Mouse (Mus musculus): ENCODE measurements at regions not wholly inside any gene's neighbourhood (a gene's known extent, or its start where the extent isn't known, plus 50 kb on each side); places are given as distances from the start of the nearest gene placed in this dataset.

GRCm38 (mm10) chr12:10506721-10507120 is 116.1 kb downstream of the Rdh14 start:
- Histone ChIP-seq H3K27ac (ENCODE audit: low read depth, low read length) (no peak overlapping the region), H3K27me3 (ENCODE audit: insufficient read depth, low read length) (no peaks in the 10 kb centered on the region), H3K4me1 (ENCODE audit: insufficient read depth) (no peaks in the 10 kb centered on the region), H3K9me3 (ENCODE audit: low read length) (no peaks in the 10 kb centered on the region), H3K9ac (no peak overlapping the region), H3K36me3 (ENCODE audit: insufficient read depth) (no peaks in the 10 kb centered on the region), H3K4me2 (ENCODE audit: low read depth) (no peak overlapping the region), H3K4me3 (ENCODE audit: low read depth, low read length) (no peak overlapping the region)
- no peak for TF ChIP-seq CTCF (IDR thresholded peaks at IDR 0.05; ENCODE audit: low read depth)
- ATAC-seq, result no peak
- no peak for DNase-seq

- no peak overlapping the region for H3K27ac ChIP-seq (ENCODE audit: low read depth, low read length)
- H3K36me3 ChIP-seq (ENCODE audit: insufficient read depth), result no peaks in the 10 kb centered on the region
- ATAC-seq, result no peak; the same call in 1 of the 2 replicates
- no peak overlapping the region for H3K4me2 ChIP-seq (ENCODE audit: low read depth)
- no peaks in the 10 kb centered on the region for H3K4me1 ChIP-seq (ENCODE audit: insufficient read depth)
- no peak overlapping the region for H3K9ac ChIP-seq
- no peaks in the 10 kb centered on the region for H3K9me3 ChIP-seq (ENCODE audit: low read length)
- H3K27me3 ChIP-seq (ENCODE audit: insufficient read depth, low read length), result no peaks in the 10 kb centered on the region
- H3K4me3 ChIP-seq (ENCODE audit: low read depth, low read length), result no peak overlapping the region
- DNase-seq, result peak; percentile 5
- TF ChIP-seq CTCF (IDR thresholded peaks at IDR 0.05; ENCODE audit: low read depth), result no peak
- 77% methylated on average over 5 of the region's 5 CpGs for WGBS
Measured at GRCm38 (mm10) chr12:10513526-10513925, 123.0 kb downstream of the Rdh14 start.

- no peaks in the 10 kb centered on the region for H3K9me3 ChIP-seq (ENCODE audit: low read length)
- 73% methylated on average over 8 of the region's 8 CpGs for WGBS
- H3K27ac ChIP-seq (ENCODE audit: low read depth, low read length), result no peak overlapping the region
- TF ChIP-seq CTCF (IDR thresholded peaks at IDR 0.05; ENCODE audit: low read depth), result no peak
- DNase-seq (no peak), ATAC-seq (0 out of 2 replicates have a peak, but pooled peaks have one; percentile 16)
- no peak overlapping the region for H3K4me2 ChIP-seq (ENCODE audit: low read depth)
- no peaks in the 10 kb centered on the region for H3K27me3 ChIP-seq (ENCODE audit: insufficient read depth, low read length)
- no peaks in the 10 kb centered on the region for H3K36me3 ChIP-seq (ENCODE audit: insufficient read depth)
- no peaks in the 10 kb centered on the region for H3K4me1 ChIP-seq (ENCODE audit: insufficient read depth)
- no peak overlapping the region for H3K4me3 ChIP-seq (ENCODE audit: low read depth, low read length)
- no peak overlapping the region for H3K9ac ChIP-seq
Measured at GRCm38 (mm10) chr12:10514278-10514677, 123.7 kb downstream of the Rdh14 start.

GRCm38 (mm10) chr12:10524509-10525286 is 134.1 kb downstream of the Rdh14 start:
- ATAC-seq (no peak), DNase-seq (no peak)
- TF ChIP-seq CTCF (IDR thresholded peaks at IDR 0.05; ENCODE audit: low read depth), result no peak
- WGBS, result 56% methylated on average over 7 of the region's 7 CpGs
- no peak overlapping the region for H3K4me2 ChIP-seq (ENCODE audit: low read depth)
- no peaks in the 10 kb centered on the region for H3K4me1 ChIP-seq (ENCODE audit: insufficient read depth)
- no peaks in the 10 kb centered on the region for H3K9me3 ChIP-seq (ENCODE audit: low read length)
- H3K36me3 ChIP-seq (ENCODE audit: insufficient read depth), result no peaks in the 10 kb centered on the region
- no peaks in the 10 kb centered on the region for H3K27me3 ChIP-seq (ENCODE audit: insufficient read depth, low read length)
- no peak overlapping the region for H3K4me3 ChIP-seq (ENCODE audit: low read depth, low read length)
- no peak overlapping the region for H3K27ac ChIP-seq (ENCODE audit: low read depth, low read length)
- no peak overlapping the region for H3K9ac ChIP-seq

- 87% methylated on average over 4 of the region's 4 CpGs for WGBS
Measured at GRCm38 (mm10) chr12:10525934-10526333, 135.4 kb downstream of the Rdh14 start.

GRCm38 (mm10) chr12:10529077-10529476 is 138.5 kb downstream of the Rdh14 start:
- H3K4me3 ChIP-seq (ENCODE audit: low read depth, low read length), result no peak overlapping the region
- H3K36me3 ChIP-seq (ENCODE audit: insufficient read depth), result no peaks in the 10 kb centered on the region
- DNase-seq, result no peak
- WGBS, result 81% methylated on average over 2 of the region's 2 CpGs
- no peak for ATAC-seq
- H3K4me1 ChIP-seq (ENCODE audit: insufficient read depth), result no peaks in the 10 kb centered on the region
- H3K4me2 ChIP-seq (ENCODE audit: low read depth), result no peak overlapping the region
- H3K27me3 ChIP-seq (ENCODE audit: insufficient read depth, low read length), result no peaks in the 10 kb centered on the region
- no peak for TF ChIP-seq CTCF (IDR thresholded peaks at IDR 0.05; ENCODE audit: low read depth)
- no peak overlapping the region for H3K27ac ChIP-seq (ENCODE audit: low read depth, low read length)
- H3K9me3 ChIP-seq (ENCODE audit: low read length), result no peaks in the 10 kb centered on the region
- H3K9ac ChIP-seq, result no peak overlapping the region

More at GRCm38 (mm10) chr12:10525934-10526333, 135.4 kb downstream of the Rdh14 start:
- no peak for DNase-seq
- Histone ChIP-seq H3K4me2 (ENCODE audit: low read depth) (no peak overlapping the region), H3K9me3 (ENCODE audit: low read length) (no peaks in the 10 kb centered on the region), H3K27ac (ENCODE audit: low read depth, low read length) (no peak overlapping the region), H3K36me3 (ENCODE audit: insufficient read depth) (no peaks in the 10 kb centered on the region), H3K4me1 (ENCODE audit: insufficient read depth) (no peaks in the 10 kb centered on the region), H3K4me3 (ENCODE audit: low read depth, low read length) (no peak overlapping the region), H3K27me3 (ENCODE audit: insufficient read depth, low read length) (no peaks in the 10 kb centered on the region), H3K9ac (no peak overlapping the region)
- no peak for ATAC-seq
- no peak for TF ChIP-seq CTCF (IDR thresholded peaks at IDR 0.05; ENCODE audit: low read depth)

- no peak for TF ChIP-seq CTCF (IDR thresholded peaks at IDR 0.05; ENCODE audit: low read depth)
- Histone ChIP-seq H3K27me3 (ENCODE audit: insufficient read depth, low read length) (no peaks in the 10 kb centered on the region), H3K4me3 (ENCODE audit: low read depth, low read length) (no peak overlapping the region), H3K36me3 (ENCODE audit: insufficient read depth) (no peaks in the 10 kb centered on the region), H3K9ac (no peak overlapping the region), H3K9me3 (ENCODE audit: low read length) (no peaks in the 10 kb centered on the region), H3K4me2 (ENCODE audit: low read depth) (no peak overlapping the region), H3K27ac (ENCODE audit: low read depth, low read length) (no peak overlapping the region), H3K4me1 (ENCODE audit: insufficient read depth) (no peaks in the 10 kb centered on the region)
- 88% methylated on average over 3 of the region's 3 CpGs for WGBS
- ATAC-seq (no peak), DNase-seq (no peak)
Measured at GRCm38 (mm10) chr12:10530996-10531395, 140.4 kb downstream of the Rdh14 start.
